1 mouse cellular context compared by ENCODE assay signal in the genomic region with DNA sequence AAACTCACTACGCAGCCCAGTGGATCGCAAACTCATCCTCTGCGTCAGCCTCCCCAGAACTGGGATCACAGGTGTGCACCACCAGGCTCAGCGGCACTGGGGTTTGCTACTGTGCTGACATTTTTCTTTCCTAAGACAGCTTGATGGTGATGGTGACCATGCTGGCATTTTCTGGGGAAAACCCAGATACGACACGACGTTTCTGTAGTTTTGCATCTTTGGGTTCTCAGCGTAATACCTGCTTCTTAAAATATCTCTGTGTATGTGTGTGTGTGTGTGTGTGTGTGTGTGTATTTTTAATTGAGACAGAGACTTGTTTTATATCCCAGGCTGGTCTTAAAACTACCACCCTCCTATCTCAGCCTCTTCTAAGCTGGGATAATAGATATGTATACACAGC.
TF ChIP-seq lines count a peak whose summit lies in the region.

No protein-coding gene starts in this region.

TF ChIP-seq in CH12.LX, 34 proteins besides CTCF, POLR2A, EP300 and RAD21 (continued from another document):
- TF ChIP-seq ETS1 (conservative IDR thresholded peaks at IDR 0.05; ENCODE audit: low read depth, low read length) (peak; percentile 65), E2F4 (IDR thresholded peaks at IDR 0.05; ENCODE audit: insufficient replicate concordance, low read depth, low read length) (no peak), ZNF384 (IDR thresholded peaks at IDR 0.05; ENCODE audit: low read depth, low read length) (no peak), HCFC1 (IDR thresholded peaks at IDR 0.05; ENCODE audit: low read depth, low read length) (no peak), USF2 (conservative IDR thresholded peaks at IDR 0.05; ENCODE audit: low read depth, low read length) (no peak), RCOR1 (conservative IDR thresholded peaks at IDR 0.05; ENCODE audit: low read depth, low read length) (no peak), MAZ (IDR thresholded peaks at IDR 0.05; ENCODE audit: low read depth, low read length) (0 out of 2 replicates have a peak, but pooled peaks have one; percentile 20), MAX (IDR thresholded peaks at IDR 0.05; ENCODE audit: low read length) (no peak), MYC (IDR thresholded peaks at IDR 0.05; ENCODE audit: low read depth, low read length) (peak; percentile 60; the same call in 1 of the 2 replicates), JUND (conservative IDR thresholded peaks at IDR 0.05; ENCODE audit: low read depth, low read length) (no peak), POLR2AphosphoS2 (IDR thresholded peaks at IDR 0.05; ENCODE audit: low read depth, low read length) (no peak), CHD1 (IDR thresholded peaks at IDR 0.05; ENCODE audit: low read depth, low read length) (no peak), JUN (IDR thresholded peaks at IDR 0.05; ENCODE audit: insufficient read depth, low read depth, low read length) (0 out of 2 replicates have a peak, but pooled peaks have one; percentile 18), BHLHE40 (IDR thresholded peaks at IDR 0.05; ENCODE audit: low read depth, low read length) (peak; percentile 62), MAFK (IDR thresholded peaks at IDR 0.05; ENCODE audit: insufficient replicate concordance, low read length) (no peak), TBP (conservative IDR thresholded peaks at IDR 0.05; ENCODE audit: low read depth, low read length) (no peak), ZC3H11A (IDR thresholded peaks at IDR 0.05; ENCODE audit: low read depth, low read length) (no peak), TCF12 (IDR thresholded peaks at IDR 0.05; ENCODE audit: low read depth, low read length) (peak; percentile 36; the same call in 1 of the 2 replicates), IRF4 (IDR thresholded peaks at IDR 0.05; ENCODE audit: low read depth, low read length) (no peak)
